Mouse (Mus musculus) A20 (cell line): ENCODE results near the gene Rprd1b.

Source experiments
- DNase-seq: peaks from one replicate; pipeline ENCODE4 v3.0.0-alpha.2; 2011; ENCODE audit warnings: low read depth, low spot score

Rprd1b gene

DNA sequence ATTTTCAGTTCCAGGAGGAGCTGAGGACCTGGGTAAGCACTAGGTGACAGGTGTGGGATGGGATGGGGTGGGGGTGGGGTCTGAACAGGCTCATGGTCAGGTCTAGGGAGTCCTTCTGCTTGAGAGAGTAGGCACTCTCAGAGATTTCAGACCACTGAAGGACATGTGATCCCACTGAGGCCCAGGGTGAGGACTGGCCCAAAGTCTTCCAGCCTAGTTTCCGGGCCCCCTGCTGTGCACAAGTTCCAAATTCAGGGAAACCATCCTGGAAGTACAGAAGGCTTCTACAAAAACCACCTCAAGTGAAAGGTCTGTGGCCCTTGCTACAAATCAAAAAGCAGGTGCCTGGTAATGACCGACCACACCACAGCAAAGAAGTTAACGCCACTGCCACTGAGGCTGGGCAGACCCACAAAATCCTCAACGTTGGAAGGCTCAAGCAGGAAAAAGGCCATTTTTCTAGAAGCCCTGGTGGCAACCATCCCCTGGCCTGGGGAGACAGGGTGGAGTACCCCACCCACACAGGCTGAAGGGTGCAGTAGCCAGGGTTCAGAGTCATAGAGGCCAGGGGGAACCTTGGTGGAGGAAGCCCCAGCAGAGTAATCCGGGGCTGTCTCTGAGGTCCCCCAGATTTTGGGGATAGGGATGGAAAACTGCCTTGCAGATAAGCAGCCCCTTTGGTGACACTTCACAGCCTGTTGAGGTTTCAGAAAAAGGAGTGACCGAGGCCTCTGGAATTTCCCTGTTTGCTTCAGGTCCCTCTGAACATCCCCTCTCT, 116.6 kb downstream of the Rprd1b start:
- no peak for DNase-seq

DNA sequence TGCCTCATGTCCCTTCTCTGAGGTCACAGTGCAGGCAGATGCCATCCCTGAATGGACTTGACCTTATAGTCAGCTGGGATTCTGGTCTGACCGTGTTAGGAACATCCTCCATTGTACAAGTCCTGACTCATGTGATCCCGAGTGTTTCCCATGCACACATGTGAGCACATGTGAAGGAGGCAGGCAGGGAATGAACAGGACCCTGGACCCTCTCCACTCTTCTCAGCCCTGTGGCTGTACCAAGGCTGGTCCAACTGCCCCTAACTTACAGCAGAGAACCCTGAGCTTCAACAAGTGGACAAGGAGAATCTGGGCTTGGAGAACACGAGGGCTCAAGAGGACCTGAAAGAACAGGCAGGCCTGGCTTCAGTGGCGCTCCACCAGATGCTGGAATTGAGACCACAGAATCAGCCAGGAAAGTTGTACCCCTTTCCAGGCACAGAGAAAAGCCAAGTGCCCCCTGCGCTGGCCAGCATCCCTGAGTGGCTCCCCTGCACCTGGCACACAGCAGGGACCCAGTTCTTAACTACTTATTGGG, 117.3 kb downstream of the Rprd1b start:
- no peak for DNase-seq

DNA sequence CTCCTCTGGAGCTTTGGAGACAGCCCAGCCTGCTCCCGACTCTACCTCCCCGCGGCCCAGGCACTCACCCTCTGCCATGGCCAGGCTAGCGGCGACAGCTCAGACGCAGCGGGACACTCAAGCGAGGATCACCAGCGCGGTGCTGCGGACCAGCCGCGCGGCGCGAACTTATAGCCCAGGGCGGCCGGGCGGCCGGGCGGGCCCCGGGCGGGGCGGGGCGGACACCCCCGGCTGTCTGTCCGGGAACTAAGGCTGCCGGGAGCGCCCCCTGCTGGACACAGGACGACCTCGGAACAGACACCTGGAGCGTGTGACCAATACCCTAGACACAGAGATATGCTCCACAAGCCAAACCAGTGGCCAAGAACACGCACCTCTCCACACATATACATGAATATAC, 117.9 kb downstream of the Rprd1b start, which contains the start of gene Tgm2:
Tgm2 (minus strand) TSS at position 214 of the 400 bp plus-strand sequence.
- peak; percentile 80 for DNase-seq

DNA sequence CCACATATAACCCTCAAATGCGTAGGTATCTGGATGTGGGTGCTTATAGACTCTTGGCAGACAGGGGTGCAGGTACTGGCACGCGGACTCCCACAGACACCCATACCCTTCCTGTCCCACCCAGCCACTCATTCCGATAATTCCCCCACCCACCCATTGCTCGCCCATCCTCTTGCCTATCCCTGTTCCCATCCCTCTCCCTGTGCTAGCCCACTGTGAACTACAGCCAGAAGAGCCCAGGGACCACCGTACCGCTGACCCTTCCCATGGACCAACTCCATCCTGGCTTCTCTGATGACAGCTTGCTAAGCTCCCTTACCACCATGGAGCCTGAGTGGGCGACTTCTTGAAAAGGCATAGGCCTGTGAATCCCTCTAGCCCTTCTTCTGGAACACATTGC, 118.7 kb downstream of the Rprd1b start:
- no peak for DNase-seq

DNA sequence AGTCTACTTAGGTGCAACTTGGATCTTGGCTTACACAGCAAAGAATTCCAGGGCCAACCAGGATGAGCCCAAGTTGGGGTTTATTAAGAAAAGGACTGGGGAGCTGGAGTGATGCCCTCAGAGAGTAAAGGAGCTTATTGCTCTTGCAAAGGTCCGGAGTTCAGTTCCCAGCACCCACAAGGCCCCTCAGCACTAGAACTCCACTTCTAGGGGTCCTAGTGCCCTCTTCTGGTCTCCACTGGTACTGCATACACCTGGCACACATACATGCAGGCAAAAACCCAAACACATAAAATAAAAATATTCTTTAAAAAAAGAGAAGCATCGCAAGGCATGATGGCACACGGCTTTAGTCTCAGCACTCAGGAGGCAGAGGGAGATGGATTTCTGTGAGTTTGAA, 122.8 kb downstream of the Rprd1b start:
- DNase-seq, result no peak

- DNase-seq, result no peak
Measured at GRCm38 (mm10) chr2:158152685-158153309, 124.5 kb downstream of the Rprd1b start.

- peak; percentile 59 for DNase-seq
Measured at GRCm38 (mm10) chr2:158153728-158154343, 125.5 kb downstream of the Rprd1b start.

GRCm38 (mm10) chr2:158154641-158155040, 126.3 kb downstream of the Rprd1b start:
- no peak for DNase-seq

- DNase-seq, result no peak
Measured at GRCm38 (mm10) chr2:158155101-158155500, 126.8 kb downstream of the Rprd1b start.

DNA sequence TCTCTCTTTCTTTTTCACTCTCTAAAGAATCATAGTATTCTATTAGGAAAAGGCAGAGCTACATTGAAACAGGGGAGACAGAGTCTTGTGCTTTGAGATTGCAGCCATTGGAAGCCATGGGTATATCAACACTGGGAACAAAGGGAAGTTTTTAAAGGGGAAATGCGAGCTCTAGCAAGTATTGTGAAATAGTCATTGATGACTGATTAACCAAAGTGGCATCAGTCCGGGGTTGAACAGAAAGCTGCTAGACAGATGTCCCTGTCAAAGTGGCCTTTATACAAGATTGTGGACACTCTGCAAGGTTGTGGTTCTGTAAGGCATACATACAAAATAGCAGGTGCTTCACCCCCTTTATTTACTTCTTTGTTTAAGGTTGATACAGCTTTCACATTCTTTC, 127.3 kb downstream of the Rprd1b start:
- no peak for DNase-seq

- no peak for DNase-seq
Measured at GRCm38 (mm10) chr2:158156487-158156886, 128.2 kb downstream of the Rprd1b start.

GRCm38 (mm10) chr2:158157654-158158053, 129.4 kb downstream of the Rprd1b start:
- no peak for DNase-seq

- DNase-seq, result peak; percentile 58
Measured at GRCm38 (mm10) chr2:158159376-158160235, 131.3 kb downstream of the Rprd1b start.

GRCm38 (mm10) chr2:158161761-158162160, 133.5 kb downstream of the Rprd1b start:
- peak; percentile 30 for DNase-seq

- DNase-seq, result no peak
Measured at GRCm38 (mm10) chr2:158163034-158163433, 134.7 kb downstream of the Rprd1b start.

- DNase-seq, result no peak
Measured at GRCm38 (mm10) chr2:158165776-158166175, 137.5 kb downstream of the Rprd1b start.

DNA sequence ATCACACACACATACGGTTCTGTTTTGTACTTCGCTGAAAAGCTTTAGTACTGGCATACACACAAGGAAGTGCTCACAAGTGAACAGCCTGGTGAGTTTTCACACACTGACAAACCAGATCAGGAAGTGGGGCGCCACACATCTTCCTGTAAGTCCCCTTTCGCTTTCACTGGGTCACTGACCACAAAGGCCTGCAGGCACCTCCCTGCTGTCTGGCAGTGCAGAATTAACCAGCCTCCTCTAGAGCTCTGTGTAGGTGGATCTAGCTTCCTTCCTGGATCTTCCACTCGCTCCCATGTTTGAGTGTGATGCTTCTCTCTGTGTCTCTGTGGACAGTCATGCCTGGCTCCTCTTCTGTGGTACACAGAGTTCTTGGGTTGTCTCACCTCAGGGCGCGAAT, 138.3 kb downstream of the Rprd1b start:
- DNase-seq, result peak; percentile 85

DNA sequence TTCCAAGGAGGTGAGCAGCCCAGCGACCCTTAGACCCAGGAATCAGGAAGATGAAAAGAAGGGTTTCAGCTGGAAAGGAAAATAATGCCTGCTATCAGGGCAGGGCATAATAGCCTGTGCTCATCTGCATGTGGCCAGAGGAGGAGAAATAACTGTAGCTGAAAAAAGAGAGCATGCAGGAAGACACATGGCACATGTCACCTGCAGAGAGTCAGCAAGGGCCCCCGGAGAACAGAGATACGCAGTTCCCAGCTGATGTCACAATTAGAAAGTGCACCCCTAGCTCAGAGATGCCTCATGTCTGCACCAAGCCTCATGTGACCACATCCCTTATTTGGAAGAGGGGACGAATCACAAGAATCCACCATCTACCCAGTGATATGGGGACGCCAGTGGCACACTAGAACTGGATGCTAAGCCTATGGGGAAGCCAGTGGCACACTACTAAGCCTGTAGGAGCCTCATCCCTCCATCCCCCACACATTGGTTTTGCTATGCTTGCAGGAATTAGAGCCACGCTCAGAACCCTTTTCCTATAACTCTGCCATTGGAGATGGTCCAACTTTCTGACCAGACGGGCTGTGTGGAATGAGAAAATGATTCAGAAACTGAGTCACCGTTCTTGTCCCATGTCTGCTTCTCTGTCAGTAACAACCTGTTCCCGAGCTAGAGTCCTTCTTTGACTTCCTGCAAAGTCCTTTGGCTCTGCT, 139.4 kb downstream of the Rprd1b start:
- no peak for DNase-seq

DNA sequence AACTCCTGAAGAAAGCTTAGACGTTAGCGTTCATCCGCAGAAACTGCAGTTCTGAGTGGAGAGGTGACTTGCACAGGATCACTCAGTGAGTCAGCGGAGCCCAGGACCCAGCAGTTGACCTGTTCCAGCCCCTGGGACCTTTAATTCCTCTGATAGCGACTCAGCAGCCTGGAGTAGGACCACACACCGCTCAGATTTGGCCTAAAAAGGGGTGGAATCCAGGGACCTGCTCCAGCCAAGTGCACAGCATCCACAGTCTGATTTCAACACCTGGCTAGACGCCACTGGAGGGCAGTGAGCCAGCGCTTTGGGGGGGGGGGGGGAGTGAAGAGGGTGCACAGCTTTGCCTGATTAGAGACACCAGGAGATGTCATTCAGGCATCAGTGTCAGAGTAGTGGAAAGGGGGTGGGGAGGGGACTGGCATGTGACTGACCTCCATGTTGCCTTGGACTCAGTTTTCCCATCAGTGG, 140.5 kb downstream of the Rprd1b start:
- no peak for DNase-seq

DNA sequence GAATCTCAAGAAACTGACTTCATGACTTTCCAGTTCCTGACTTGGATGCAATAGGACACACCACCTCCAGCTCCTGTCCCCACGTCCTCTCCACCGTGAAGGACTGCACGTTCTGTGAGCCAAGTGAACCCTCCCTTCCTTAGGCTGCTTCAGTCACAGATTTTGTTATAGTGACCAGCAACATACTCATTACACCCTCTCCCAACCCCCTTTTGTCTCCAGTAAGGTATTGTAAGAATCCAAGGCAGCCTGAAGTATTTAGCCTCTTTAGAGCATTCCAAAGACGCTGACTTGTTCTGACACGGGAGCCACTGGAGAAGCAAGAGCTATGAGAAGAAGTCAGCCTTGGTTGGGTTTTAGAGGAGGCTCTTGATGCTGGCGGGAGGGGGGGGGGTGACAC, 141.1 kb downstream of the Rprd1b start:
- DNase-seq, result no peak

- no peak for DNase-seq
Measured at GRCm38 (mm10) chr2:158169771-158170170, 141.5 kb downstream of the Rprd1b start.
